Mouse (Mus musculus) megakaryocyte progenitor cell, adult 5-6 weeks (primary cell): ENCODE measurements around the gene Fam169b. TPM values are rescaled to one million over a fixed set of nuclear protein-coding genes. Genes with fewer than 3 reads are reported as not detected.

Source experiments
- ATAC-seq: replicated peaks from 2 replicates; pipeline ENCODE4 v1.8.0; 2016; ENCODE audit warnings: mild to moderate bottlenecking, moderate TSS enrichment, inconsistent platforms; ENCODE audit not compliant: poor library complexity
- total RNA-seq, 2 experiments: library from RNA; stranded (forward) in 1 of 2; stranded (reverse) in 1 of 2; fragments of 157-497, 149-512 nt in 1 of 2; fragments of 200-1000 nt in 1 of 2; gene quantifications; 2 replicates each; pipeline versions ENCODE4 v1.2.3 to v1.2.4; 2015 to 2017

Fam169b gene
- total RNA-seq, 2 experiments from 2014 or later, result 0.21 to 0.94 TPM

DNA sequence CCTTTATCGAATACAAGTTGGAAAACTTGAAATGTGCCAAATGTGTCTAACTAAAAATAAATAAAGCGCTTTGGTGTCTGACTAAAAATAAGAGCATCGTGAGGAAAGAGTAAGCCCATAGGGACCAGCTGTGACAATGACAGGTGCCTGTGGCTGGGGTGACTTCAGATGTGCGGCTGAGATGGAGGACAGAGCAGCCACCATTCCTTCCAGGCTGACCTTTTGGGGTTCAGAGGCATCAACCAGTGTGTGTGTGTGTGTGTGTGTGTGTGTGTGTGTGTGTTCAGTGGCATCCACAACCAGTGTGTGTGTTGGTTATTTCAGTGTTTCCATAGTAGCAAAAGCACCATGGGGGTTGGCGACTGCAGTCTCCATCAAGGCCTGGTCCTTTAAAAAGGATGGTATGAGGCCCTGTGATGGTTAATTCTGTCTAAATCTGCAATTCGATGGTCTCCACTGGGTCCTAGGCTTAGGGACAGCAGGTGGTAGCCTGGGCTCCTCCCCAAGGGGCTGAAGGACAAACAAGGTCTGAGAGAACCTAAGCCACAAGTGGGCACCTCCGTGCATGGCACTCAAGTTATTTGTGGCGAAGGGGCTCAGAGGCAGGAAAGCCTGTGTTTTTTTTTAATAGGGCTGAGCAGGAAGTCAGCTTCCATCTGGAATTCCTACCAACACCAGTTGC lies 10.2 kb upstream of the Fam169b start:
- no peak for ATAC-seq

DNA sequence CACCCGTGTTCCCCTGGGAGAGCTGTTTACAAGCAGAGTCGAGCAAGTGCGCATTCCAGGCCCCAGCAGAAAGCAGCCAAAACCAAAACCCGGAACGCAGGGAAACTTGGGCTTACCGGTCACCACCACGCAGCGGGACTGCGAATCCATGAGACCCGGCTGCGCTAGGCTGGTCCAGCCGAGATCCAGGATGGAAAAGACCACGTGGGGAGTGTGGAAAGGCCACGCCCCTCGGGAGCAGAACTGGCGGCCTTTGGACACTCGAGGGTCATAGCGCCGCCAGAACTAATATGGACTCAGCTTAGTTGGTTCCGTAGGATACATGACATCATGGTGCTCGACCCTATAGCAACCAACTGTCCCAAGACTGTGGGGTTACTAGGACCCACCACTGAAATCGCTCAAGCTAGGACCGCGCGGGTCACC lies 9.6 kb upstream of the Fam169b start, which contains the start of gene Pgpep1l:
Gene Pgpep1l (minus strand): TSS at position 206 of the 426 bp plus-strand sequence.
- 0 out of 2 replicates have a peak, but pooled peaks have one; percentile 11 for ATAC-seq

DNA sequence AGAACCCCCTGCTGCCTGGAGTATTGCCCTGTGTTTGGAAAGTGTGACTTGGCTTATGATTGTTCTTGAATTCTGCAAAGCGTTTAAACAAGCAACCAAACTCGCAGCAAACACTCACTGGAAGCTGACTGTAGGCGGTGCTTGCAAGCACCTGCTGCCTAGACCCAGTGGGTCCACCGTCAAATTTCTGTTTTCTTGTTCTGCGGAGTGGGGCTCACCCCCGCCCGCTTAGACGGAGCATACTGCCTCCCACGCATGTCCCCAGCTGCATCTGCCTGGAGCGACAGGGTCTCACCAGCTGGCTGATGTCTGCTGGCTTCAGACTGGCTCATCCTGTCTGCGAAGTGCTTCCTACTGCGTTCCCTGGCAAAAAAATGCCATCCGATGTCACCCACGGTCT lies 9.1 kb upstream of the Fam169b start:
- peak; percentile 29; the same call in 1 of the 2 replicates for ATAC-seq

DNA sequence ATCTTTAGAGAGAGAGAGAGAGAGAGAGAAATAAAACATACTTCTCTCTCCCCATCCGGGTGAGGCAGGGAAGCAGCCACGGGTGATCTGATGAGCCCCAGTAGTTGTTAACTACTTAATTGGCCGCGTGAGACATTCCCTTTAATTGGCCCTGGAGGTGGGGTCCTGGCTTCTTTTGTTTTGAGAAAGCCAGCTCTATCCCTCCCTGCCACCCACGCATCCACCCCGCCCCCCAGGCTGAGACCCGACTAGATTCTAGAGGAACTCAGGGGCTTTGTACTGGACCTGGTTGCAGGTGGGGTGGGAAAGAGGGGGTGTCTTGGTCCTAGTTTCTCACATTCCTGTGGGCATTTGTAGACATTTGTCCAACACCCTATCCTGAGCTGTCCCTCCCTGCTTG lies 8.2 kb upstream of the Fam169b start:
- no peak for ATAC-seq

DNA sequence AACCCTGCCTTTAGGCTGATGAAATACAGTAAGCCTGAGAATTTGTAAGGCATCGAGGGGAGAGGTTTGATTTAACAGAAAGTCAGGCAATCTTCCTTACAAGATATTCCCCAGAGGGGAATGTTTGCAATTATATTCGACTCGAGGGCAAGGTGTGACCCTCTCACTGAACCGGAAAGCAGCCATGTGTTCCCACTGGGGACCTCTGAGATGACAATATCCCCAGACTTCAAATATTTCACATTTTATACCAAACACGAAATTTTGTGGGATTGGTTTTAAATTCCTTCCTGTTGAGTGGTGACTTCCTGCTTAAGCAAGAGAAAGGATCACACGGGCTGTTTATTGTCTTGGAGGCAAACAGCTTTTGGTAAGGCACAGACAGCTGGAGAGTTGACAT lies 6.9 kb upstream of the Fam169b start:
- ATAC-seq, result no peak

DNA sequence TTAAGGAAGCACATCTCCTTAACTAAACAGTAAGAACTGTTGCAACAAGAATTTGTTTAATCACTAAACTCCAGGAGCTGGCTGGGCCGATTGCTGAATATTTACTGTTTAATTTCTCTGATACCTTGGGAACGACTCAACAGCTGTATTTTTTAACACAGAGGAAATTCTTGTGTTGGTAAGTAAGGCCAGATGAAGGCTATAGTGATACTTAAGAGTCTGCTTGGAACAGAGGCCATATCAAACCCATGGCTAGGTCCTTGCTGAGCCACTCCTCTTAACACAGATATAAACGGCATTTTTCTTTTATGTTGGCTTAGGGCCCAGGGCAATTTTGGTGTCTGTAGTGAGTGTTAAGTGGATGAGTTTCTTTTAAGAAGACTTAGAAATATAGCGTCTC lies 3.1 kb upstream of the Fam169b start:
- ATAC-seq, result no peak

DNA sequence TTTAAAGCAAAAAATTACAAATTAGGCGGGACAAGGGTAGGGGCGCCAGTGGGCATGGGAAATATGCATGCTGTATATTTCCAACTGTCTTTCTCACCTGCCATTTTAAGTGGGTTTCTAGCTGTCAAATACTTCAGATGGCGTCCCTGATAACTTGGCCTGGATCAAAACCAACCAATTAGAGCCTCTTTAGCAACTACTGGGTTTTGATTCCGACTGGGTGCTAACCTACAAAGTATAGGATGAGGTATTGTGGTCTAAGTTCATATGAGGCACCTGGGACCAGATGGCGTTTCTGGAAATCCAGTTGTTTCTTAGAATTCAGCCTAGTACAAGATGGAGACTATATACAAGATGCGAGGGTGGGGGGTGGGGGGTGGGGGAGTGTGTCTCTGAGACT lies 1.8 kb upstream of the Fam169b start:
- no peak for ATAC-seq

DNA sequence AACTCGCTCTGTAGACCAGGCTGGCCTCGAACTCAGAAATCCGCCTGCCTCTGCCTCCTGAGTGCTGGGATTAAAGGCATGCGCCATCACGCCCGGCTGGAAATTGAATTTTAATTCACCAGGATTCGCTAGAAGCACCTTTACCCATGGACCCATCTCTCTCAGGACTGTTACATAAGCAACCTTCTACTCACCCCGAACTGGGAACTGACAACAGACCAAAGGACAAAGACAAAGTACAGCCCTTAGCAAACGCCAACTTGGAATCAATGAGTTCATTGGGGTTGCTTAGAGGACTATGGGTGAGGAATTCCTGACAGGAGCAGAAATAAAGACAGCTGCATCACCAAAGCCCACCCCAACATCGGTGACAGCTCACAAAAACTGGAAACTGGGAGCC lies 1.0 kb upstream of the Fam169b start:
- ATAC-seq, result no peak

DNA sequence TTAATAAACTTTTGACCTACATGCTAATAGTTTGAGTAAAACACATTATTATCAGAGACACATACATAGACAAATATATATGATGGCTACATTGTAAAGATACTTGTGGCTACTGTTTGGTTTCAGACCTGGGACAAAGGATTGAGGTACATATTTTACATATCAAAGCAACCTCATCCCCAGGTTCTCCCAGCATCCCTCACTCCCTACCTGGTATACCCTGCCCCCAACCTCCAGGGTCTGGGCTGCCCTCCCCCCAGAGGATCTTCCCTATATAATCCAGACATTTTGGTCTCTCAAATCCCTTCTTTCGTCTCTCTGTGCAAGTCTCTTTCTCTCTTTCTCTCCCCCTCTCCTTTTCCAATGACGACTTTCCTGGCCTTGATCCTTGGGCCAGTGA lies 579 bp downstream of the Fam169b start:
- no peak for ATAC-seq

DNA sequence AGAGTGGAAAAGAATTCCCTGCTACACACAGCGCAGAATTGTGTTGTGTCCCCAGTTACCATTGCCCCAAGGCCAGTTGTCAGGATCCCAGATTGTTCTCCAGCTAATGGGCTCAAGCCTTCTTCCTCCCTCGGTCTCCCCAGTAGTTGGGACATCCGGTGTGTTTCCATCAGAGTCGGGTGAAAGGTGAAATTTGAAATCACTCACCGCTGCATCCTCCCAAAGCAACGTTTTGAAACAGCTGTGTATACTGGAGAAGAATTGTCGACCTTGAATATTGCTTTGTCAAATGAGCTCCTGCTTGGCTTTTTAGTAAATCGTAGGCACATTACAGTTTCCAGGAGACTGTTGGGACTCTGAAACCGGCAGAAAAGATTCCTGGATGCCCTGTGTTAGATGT lies 1.3 kb downstream of the Fam169b start:
- ATAC-seq, result no peak

DNA sequence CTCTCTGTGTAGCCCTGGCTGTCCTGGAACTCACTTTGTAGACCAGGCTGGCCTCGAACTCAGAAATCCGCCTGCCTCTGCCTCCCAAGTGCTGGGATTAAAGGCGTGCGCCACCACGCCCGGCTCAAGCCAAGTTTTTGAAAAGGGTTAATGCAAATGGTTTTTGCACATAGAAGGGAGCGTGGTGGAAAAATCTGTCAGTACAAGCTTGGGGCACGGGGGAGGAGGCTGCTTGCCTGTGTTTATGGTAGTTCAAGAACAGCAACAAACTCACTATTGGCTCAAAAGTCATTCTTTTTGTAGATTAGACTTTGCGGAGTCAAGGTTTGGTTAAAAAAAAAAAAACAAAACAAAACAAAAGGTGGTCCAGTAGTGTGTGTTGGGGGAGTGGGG lies 1.8 kb downstream of the Fam169b start:
- ATAC-seq, result peak; percentile 36

DNA sequence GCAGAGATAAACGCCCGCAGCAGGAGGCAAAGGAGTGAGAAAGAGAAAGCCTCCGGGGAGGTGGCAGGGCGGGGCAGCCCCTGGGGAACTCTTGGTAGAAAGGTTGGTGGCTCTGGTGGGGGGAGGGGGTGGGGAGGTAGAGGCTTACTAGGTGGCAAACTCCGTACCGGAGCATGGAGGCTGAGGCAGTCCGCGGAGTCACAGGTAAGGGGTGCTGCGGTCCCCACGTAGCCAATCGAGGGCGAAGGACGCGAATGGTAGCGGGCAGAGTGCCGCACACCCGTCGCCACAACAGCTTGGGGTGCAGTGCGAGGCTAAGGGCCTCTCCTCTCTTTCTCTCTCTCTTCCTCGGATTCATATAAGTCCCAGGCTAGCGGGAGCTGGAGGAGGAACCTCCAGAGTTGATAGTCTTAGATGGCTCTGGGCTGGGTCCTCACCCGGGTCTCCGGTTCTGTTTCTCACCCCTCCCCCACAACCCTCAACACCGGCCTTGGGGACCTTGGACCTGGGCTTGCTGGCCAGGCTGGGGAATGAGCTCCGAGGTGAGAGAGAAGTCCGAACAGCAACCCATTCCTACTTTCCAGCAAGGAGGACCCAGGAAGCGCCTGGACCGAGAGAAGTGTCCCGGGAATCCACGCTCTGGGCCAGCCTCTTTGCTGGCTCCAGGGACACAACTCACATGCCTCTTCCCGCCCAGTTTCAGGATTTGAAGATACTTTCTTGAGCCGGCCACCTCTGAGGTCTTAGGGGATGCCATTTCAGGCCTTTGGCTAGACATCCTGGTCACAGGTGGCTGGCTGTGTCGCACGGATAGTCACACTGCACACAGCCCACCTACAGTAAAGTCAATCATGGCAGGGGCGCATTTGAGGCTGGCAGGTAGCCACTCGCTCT lies 2.4 kb downstream of the Fam169b start:
- peak; percentile 62 for ATAC-seq

DNA sequence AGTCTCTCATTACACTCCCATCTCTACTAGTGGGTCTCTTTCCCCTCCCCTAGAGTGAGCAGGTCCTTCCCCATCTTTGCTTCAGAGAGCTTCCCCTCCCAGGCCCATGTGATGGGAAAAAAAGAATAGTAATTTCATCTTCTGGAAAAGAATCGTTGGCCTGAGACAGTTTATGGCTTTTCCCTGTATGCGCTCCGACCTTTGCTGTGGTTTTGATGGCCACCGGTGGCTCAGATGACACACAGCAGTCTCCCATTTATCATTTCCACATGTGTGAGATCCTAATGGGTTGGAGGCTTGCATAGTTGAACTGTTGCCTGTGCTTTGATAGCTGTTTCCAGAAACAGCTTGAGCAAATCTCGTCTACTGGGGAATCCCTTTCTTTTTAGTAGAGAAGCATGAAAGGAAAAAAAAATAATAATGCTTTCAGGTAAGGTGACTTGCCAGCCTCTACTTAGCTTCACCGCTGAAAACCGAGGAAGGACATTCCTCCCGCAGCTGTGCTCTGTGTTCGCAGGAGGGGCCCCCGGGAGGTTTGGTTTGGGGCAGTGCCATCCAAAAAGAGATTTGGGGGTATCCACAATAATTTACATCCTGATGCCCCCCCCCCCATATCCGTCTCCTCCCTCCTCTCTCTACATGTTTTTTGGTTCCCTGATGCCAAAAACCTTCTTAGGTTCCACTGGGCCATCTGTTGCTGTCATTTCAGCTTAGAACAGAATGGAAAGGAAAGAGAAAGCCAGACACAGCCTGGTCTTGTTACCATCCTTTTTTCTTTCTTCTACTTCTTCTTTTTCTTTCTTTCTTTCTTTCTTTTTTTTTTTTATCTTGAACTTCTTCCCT lies 3.6 kb downstream of the Fam169b start:
- ATAC-seq, result no peak

DNA sequence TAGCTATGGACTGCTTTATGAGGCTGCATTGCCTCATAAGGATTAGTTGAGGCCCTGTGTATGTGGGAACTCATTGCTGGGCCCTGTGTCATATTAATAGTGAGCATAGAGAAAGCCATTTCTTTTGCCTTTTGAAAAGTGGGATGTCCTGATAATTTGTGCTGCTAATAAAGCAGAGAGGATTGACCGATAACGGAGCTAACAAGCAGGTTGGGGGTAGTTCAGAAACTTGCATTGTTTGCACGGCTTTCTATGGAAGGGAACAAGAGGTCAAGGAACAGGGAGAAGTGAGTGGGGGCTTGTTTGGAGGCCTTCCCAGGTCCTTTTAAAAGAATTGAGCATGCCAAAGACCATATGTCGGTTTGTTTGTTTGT lies 4.2 kb downstream of the Fam169b start:
- ATAC-seq, result no peak

DNA sequence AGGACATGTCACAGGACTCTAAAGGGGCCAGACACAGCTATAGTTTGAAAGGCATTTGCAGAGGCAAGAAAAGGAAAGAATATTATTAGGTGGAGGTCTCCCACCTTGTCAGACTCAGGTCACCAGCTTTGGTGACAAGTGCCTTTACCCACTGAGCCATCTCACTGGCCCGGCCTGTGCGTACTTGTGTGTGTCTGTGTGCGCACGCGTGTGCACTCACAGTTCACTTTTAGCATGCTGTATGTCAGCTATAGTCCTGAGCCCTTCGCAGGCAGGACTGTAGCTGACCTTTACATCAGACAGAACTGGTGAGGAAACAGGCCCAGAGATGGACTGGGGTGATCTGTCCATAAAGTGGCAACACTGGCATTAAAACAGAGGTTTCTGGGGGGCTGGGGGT lies 4.7 kb downstream of the Fam169b start:
- no peak for ATAC-seq

DNA sequence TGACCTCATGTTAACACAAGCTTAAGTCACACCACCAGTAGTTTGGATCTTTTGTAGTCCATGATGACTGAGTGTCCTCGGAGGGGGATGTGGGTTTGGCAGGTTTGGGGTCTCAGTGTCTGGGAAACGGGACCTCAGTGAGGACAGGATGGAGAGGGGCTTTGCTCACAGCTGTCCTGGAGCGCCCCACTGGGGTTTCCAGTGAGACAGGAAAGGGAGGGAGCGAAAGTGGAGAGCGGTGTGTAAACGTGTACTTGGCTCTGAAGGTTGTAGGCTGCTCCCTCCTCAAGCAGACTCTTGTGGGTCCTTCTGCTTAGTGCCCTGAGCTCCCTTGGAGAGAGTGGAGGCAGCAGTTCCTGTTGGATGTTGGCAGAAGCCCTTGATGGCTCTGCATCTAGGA lies 5.3 kb downstream of the Fam169b start:
- no peak for ATAC-seq

DNA sequence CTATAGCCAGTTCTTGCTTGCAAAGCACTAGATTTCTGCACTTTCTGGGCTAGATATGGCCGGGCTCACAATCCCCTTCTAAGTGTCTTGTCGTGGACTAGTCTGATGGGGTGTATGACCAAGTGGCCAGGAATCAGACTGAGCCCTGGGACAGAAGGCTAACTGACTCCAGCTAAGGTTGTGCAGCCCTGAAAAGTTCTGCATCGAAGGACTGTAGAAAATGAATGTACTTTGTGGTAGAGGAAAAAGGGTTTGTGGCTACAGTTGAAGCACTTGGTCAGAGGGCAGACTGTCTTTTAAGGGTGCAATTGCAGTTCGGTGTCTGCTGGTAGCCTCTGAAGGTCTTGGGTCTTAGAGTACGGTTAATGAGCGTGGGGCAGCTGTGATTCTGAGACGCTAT lies 5.8 kb downstream of the Fam169b start:
- ATAC-seq, result no peak

DNA sequence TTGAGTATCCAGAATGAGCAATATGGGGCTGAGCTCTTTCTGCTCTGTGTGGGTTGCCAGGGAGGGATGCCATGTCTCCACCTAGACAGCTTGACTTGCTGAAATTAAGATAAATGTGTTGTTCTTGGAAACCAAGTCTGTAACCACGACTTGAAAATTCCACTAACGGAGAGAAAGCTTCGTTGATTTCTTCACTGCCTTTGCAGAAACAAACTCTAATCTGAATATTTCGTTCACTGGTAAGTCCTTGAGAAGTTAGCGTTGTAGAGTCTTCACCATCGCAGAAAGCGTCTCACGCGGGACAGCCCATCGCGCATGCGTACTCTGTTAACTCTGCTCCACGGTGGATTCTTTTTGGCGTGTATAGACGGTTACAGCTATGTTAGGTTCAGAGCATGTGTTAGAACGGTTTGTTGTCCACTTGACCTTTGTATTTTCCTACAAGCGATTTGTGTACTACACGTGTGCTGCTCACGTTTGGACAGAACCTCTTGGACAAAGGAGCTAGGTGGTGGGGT lies 6.8 kb downstream of the Fam169b start:
- no peak for ATAC-seq

DNA sequence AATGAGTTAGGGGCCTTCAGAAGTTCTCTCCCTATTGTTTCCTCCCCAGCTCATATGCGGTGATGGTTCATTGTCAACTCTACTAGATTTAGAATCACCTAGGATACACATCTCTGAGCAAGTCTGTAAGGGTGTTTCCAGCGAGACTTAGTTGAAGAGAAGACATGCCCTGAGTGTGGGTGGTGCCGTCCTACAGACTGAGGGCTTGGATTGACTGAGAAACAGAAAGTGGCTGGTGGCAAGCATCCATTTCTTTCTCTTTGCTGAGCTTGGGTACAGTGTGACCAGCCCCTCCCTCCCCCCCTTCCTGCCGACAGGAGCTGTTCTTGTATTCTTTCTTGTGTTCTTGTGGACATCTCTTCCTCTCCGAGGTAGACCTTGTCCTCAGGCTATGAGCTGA lies 7.7 kb downstream of the Fam169b start:
- no peak for ATAC-seq

DNA sequence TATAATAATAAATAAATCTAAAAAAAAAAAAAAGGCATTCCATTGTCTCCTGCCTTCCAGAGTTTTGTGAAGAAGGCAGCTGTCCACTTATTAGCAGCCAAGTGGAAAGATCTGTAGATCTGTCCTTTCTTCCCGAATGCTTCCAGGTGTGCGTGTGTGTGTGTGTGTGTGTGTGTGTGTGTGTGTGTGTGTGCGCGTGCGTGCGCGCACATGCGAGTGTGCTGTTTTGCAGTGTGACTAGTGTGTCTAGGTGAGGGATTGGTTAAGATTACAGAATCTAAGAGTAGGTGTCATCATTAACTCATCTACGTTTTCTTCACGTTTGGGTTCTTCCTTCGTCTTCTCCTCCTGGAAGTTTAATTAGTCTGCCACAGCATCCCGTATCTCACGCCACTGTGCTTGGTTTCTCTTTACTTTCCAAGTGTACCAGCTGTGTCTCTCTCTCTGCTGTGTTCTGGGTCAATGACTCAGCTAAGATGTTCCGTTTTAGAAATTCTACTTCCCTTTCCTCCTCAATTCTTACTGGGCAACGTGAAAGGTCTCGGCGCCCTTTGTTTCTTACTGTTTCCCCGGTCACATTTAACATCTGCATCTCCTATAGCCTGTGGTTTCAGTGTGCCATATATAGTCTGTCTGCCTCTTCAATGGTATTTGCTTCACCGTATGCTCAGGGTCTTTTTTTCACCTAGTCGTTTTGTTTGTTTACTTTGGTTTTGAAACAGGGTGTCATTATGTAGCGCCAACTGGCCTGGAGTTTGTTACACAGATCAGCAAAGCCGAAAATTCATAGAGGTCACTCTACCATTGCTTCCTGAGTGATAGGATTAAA lies 8.9 kb downstream of the Fam169b start:
- ATAC-seq, result peak; percentile 74
